Comparison of ENCODE assay signal across 9 mouse cellular contexts in the genomic region with DNA sequence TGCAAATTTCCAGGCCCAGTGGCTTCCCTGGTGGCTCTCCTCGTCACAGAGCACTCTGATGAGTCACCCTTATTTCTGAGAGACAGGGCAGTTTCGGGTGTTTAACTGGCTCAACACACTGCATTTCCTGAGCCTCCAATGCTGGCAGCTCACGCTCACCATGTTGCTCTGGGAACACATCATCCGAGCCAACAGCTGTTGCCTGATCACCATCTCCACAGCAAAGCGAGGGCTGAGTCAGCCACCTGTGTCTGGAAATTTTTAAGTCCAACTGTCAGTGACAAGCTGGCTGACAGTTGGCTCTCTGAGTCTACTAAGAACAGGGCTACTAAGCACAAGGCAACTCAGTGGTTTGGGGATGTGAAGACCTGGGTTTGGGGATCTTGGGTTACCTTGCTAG. TPM values are rescaled to one million over a fixed set of nuclear protein-coding genes. Genes with fewer than 3 reads are reported as not detected.
DNase-seq lines count a peak whose midpoint lies in the region; ATAC-seq and TF ChIP-seq lines count a peak whose summit lies in the region.
"Had no signal": no experiment of that assay in that cellular context is flagged by ENCODE, and none has a peak within 500 bp of the region (broad histone marks: within the 10 kb centered on the region; RNA-seq: fewer than 3 reads in every experiment).

No protein-coding gene starts in this region.

- H3K9ac ChIP-seq in midbrain, postnatal 0 days (replicated peaks; ENCODE audit: low read length, poor library complexity, severe bottlenecking) = no peak overlapping the region
- H3K9ac ChIP-seq in midbrain, embryonic 13.5 days (replicated peaks) = no peak overlapping the region

- no peak for ATAC-seq in midbrain, postnatal 0 days (ENCODE audit: low FRiP score)
- ATAC-seq in midbrain, embryonic 13.5 days = no peak
- no peak for ATAC-seq in granulocyte monocyte progenitor cell, adult 5-6 weeks (replicated peaks; ENCODE audit: poor library complexity, severe bottlenecking)

- no peak overlapping the region for H3K27ac ChIP-seq in midbrain, postnatal 0 days (ENCODE audit: low read depth, low read length)
- H3K27ac ChIP-seq in midbrain, embryonic 13.5 days = no peak overlapping the region
- 0 out of 2 replicates have a peak overlapping the region, but pooled peaks have one; percentile 4 for H3K27ac ChIP-seq in olfactory bulb, adult 2 months (ENCODE audit: insufficient read depth, low read depth, low read length)
- no peak overlapping the region for H3K27ac ChIP-seq in midbrain, embryonic 10.5 days (replicated peaks)
- H3K27ac ChIP-seq: forebrain, embryonic 10.5 days had no signal

- peaks cover 18% of the 10 kb centered on the region; the same call in 1 of the 2 replicates for H3K27me3 ChIP-seq in midbrain, postnatal 0 days (ENCODE audit: insufficient read depth, low read length)
- peaks cover 33% of the 10 kb centered on the region for H3K27me3 ChIP-seq in midbrain, embryonic 13.5 days
- H3K27me3 ChIP-seq in midbrain, embryonic 10.5 days (ENCODE audit: low read depth, poor library complexity, severe bottlenecking) = peaks cover 36% of the 10 kb centered on the region

- H3K4me1 ChIP-seq in midbrain, postnatal 0 days (ENCODE audit: insufficient read depth, low read length) = no peaks in the 10 kb centered on the region
- peaks cover 12% of the 10 kb centered on the region for H3K4me1 ChIP-seq in midbrain, embryonic 13.5 days (replicated peaks)
- H3K4me1 ChIP-seq in olfactory bulb, adult 2 months (ENCODE audit: control insufficient read depth, insufficient read depth, low read length) = peaks cover 22% of the 10 kb centered on the region
- peaks cover 23% of the 10 kb centered on the region for H3K4me1 ChIP-seq in midbrain, embryonic 10.5 days

- H3K4me3 ChIP-seq in midbrain, postnatal 0 days (ENCODE audit: low read depth, low read length) = no peak overlapping the region
- no peak overlapping the region for H3K4me3 ChIP-seq in midbrain, embryonic 13.5 days (replicated peaks)
- H3K4me3 ChIP-seq in olfactory bulb, adult 2 months (ENCODE audit: insufficient read depth, low read depth, low read length) = no peak overlapping the region
- H3K4me3 ChIP-seq in midbrain, embryonic 10.5 days = no peak overlapping the region
- H3K4me3 ChIP-seq: forebrain, embryonic 10.5 days had no signal

- no peaks in the 10 kb centered on the region for H3K36me3 ChIP-seq in midbrain, postnatal 0 days (ENCODE audit: insufficient read depth, low read length)
- H3K36me3 ChIP-seq in midbrain, embryonic 13.5 days = no peaks in the 10 kb centered on the region
- no peaks in the 10 kb centered on the region for H3K36me3 ChIP-seq in midbrain, embryonic 10.5 days
- H3K36me3 ChIP-seq: forebrain, embryonic 10.5 days had no signal

- peak; percentile 33 for DNase-seq in midbrain, postnatal 0 days (ENCODE audit: low spot score)
- DNase-seq in frontal cortex, postnatal 36 days (ENCODE audit: low spot score in 2 of 2) = peak; percentile 67 to 70
- peak; percentile 60 for DNase-seq in thymus, postnatal 4 days
- no peak for DNase-seq in midbrain, embryonic 10.5 days (ENCODE audit: low spot score)
- DNase-seq: lung, postnatal 36 days had no signal

- no peak for TF ChIP-seq CTCF in midbrain, postnatal 0 days (IDR thresholded peaks at IDR 0.05)
- TF ChIP-seq CTCF in olfactory bulb, adult 2 months (IDR thresholded peaks at IDR 0.05; ENCODE audit: insufficient read depth, low read depth, low read length) = no peak

- 77% methylated on average over 5 of the region's 5 CpGs for WGBS in midbrain, postnatal 0 days
- 78% methylated on average over 5 of the region's 5 CpGs for WGBS in midbrain, embryonic 13.5 days
- 30% methylated on average over 5 of the region's 5 CpGs for WGBS in olfactory bulb, adult 2 months
- WGBS in midbrain, embryonic 10.5 days = 74% methylated on average over 5 of the region's 5 CpGs

- no peaks in the 10 kb centered on the region for H3K9me3 ChIP-seq in midbrain, postnatal 0 days (ENCODE audit: low read length)
- no peaks in the 10 kb centered on the region for H3K9me3 ChIP-seq in midbrain, embryonic 13.5 days
- no peaks in the 10 kb centered on the region for H3K9me3 ChIP-seq in midbrain, embryonic 10.5 days (replicated peaks)
- H3K9me3 ChIP-seq: forebrain, embryonic 10.5 days had no signal

- TF ChIP-seq POLR2A in olfactory bulb, adult 2 months (IDR thresholded peaks at IDR 0.05; ENCODE audit: insufficient read depth, low read depth, low read length) = no peak

- no peak overlapping the region for H3K4me2 ChIP-seq in midbrain, postnatal 0 days (ENCODE audit: low read depth, low read length, poor library complexity, severe bottlenecking)
- H3K4me2 ChIP-seq in midbrain, embryonic 13.5 days (replicated peaks) = no peak overlapping the region

RNA-seq across cellular contexts. Expression of a gene that starts 4.1 kb away (rescaled TPM):
- 6.2 and 8.2 TPM in 2 replicates for total RNA-seq in midbrain, postnatal 0 days (2014; rRNA removed)
- polyA plus RNA-seq in midbrain, postnatal 0 days (2015; fragmentation: Nextera tagmentation; extraction: Ambion mirVana) = 5.4 and 5.5 TPM in 2 replicates
- 0.30 and 0.46 TPM in 2 replicates for polyA plus RNA-seq in midbrain, embryonic 13.5 days (2015; fragmentation: Nextera tagmentation; extraction: Ambion mirVana)
- not detected in 2 replicates for polyA plus RNA-seq in olfactory bulb, adult 2 months (2012; ENCODE audit: insufficient read depth, insufficient read length, low replicate concordance, missing spikeins)
- total RNA-seq in granulocyte monocyte progenitor cell, adult 5-6 weeks (2014; fragmentation: Nextera tagmentation) = 20.4 and 24.4 TPM in 2 replicates
- 12.1 and 13.4 TPM in 2 replicates for total RNA-seq in granulocyte monocyte progenitor cell, adult 5-6 weeks (2017)
- 0.07 and 0.10 TPM in 2 replicates for polyA plus RNA-seq in midbrain, embryonic 10.5 days (2016; fragmentation: Nextera tagmentation; extraction: Ambion mirVana)
